Mouse (Mus musculus): ENCODE results near the gene Slc37a1.

DNA sequence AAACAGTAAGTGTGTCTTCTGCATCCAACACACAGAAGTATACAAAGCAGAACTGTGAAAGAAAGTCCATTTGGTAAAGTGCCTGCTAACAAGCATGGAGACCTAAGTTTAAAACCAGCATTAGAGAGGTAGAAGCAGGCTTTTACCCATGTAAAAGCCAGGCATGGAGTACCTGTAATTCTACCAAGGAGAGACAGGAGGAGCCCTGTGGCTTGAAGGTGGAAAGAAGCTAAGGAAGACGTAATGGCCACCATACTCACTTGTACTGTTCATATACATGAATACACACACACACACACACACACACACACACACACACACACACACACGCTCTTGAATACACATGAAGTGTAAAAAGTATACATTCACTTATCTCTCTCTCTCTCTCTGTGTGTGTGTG, 92.5 kb downstream of the Slc37a1 start:
- TF ChIP-seq CTCF (IDR thresholded peaks at IDR 0.05; ENCODE audit: insufficient read depth, low read depth, low read length) (no peak), POLR2A (IDR thresholded peaks at IDR 0.05; ENCODE audit: insufficient read depth, low read depth, low read length) (no peak)
